Mouse (Mus musculus) spleen, postnatal 14 days (tissue): ENCODE measurements around the gene Olfr1222.
"Not testable (repeated sequence)": the region's sequence is repeated elsewhere in the genome, so short reads cannot be mapped to it uniquely, and the experiment has no call there.

Experiments used
- DNase-seq, 2 experiments: peaks; one replicate each; pipeline ENCODE4 v3.0.0; 2021 to 2022; ENCODE audit warnings: low spot score in 2 of 2

Gene Olfr1222

GRCm38 (mm10) chr2:89132954-89133353, at the start of gene Olfr1222:
TSS of gene Olfr1222 (minus strand) at chr2:89133054.
- DNase-seq = no peak

- no peak for DNase-seq
Observed at GRCm38 (mm10) chr2:89174569-89174968, 41.7 kb upstream of the Olfr1222 start, which contains the start of gene Olfr1225. TSS of gene Olfr1225 (minus strand) at chr2:89174669.

DNA sequence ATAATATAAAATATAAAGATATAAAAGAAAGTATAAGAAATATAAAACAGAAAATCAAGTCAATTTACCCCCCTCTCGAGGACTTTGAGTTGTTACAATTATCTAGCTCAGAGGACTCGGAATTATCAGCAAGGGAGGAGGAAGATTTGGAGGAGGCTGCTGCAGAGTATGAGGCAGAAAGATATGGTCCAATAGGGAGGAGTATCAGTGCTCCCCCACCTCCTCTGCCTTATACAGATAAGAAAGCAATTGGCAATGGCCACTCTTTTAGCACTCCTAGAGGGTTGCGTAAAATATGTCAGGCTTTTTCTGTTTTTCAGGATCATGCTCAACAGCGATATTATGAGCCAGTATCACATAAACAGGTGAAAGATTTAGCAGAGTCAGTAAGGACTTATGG, 31.9 kb upstream of the Olfr1222 start:
- not testable (repeated sequence) for DNase-seq

- DNase-seq = not testable (repeated sequence)
Observed at GRCm38 (mm10) chr2:89163991-89164390, 31.1 kb upstream of the Olfr1222 start, which contains the start of gene Olfr1224-ps1. TSS of gene Olfr1224-ps1 (minus strand) at chr2:89164091.

DNA sequence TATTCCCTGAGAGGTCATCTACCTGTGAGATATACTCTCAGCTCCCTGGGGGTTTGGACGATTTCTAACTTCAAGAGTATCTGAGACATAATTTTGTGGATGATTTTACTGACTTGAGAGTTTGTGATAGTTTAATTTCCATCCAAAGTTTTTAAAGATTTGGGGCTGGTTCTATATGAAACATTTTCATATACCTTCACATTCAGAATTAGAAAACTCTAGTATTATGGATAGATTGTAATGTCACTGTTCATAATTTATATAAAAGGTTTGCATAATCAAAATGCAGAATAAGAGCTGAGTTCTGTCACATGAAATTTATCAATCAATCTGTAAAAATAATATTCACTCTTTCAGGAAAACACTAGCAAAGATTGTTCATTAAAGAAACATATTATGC, 18.6 kb upstream of the Olfr1222 start, which contains the start of gene Olfr1223:
Olfr1223 (minus strand) TSS at position 101 of the 400 bp plus-strand sequence.
- DNase-seq = no peak

- no peak for DNase-seq
Observed at GRCm38 (mm10) chr2:89117183-89117582, 15.7 kb downstream of the Olfr1222 start, which contains the start of gene Olfr1221. TSS of gene Olfr1221 (minus strand) at chr2:89117283.

GRCm38 (mm10) chr2:89106735-89107134, 26.1 kb downstream of the Olfr1222 start, which contains the start of gene Olfr1220:
TSS of gene Olfr1220 (minus strand) at chr2:89106835.
- no peak for DNase-seq

DNA sequence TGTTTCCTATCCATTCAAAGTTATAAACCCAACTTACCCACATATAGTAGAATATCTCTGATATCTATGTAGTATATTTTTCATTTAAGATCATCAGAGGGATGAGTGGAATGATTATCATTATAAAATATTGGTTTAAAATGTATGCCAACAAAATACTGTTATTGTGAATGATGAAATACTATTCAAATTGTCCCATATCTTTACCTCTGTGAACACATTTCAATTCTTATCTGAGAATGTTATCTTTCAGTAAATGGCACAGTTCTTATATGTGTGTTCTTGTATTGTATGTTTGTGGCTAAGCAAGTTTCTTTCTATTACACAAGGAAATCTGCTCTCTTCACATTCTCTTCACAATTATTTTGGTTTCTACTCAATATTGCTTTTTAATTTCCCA, 27.2 kb downstream of the Olfr1222 start:
- DNase-seq = no peak

DNA sequence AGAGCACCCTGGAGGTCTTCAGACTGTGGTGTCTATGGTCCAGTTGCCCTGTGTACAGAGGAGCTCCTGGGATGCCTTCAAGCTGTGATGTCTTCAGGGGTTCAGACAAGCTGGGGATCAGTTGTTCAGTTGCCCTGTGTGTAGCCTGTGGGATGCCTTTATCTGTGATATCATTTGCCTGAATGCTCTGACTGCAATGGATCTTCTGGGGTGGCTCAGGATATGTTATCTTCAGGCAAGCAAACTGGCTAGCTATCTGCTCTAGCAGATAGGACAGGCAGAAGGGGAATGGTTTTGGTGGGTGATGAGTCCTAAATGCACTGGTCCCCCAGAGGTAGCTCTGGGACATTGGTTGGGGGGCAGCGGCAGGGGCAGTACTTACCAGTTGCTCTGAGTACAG, 39.0 kb downstream of the Olfr1222 start:
- no peak for DNase-seq

- no peak for DNase-seq
Observed at GRCm38 (mm10) chr2:89083413-89083812, 49.4 kb downstream of the Olfr1222 start, which contains the start of gene Olfr1219. TSS of gene Olfr1219 (minus strand) at chr2:89083513.

DNA sequence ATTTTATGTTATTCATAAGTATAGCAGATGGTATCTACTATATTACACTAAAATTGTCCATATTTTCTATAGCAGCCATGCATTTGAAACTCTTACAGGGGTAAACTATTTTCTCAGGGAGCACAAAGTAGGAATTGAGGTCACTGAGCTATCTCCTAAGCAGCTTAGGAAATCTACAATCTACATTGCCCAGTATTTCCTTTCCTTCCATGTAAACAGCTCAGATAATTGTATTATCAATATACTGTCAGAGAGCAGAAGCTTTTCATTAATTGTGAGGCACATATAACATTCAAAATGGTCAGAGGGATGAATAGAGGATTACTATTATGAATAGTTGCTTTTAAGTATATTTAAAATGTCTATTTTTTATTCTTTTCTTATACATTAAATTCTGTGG, 51.4 kb downstream of the Olfr1222 start:
- no peak for DNase-seq
